Mouse (Mus musculus): ENCODE data around the gene Supt6. TPM values are rescaled to one million over a fixed set of nuclear protein-coding genes. Genes with fewer than 3 reads are reported as not detected.

The Supt6 gene
- total and polyA plus RNA-seq, 3 experiments, result 39.6 to 93.2 (median 59.8) TPM

GRCm38 (mm10) chr11:78177903-78178858 is 67.6 kb downstream of the Supt6 start (continued):
- TF ChIP-seq NRF1 (IDR thresholded peaks at IDR 0.05; ENCODE audit: insufficient read depth, low read depth, low read length, poor library complexity, severe bottlenecking) (0 out of 2 replicates have a peak, but pooled peaks have one; percentile 22), NELFE (IDR thresholded peaks at IDR 0.05; ENCODE audit: low read depth, low read length) (peak; percentile 81), MAFK (IDR thresholded peaks at IDR 0.05; ENCODE audit: borderline replicate concordance, low read depth, low read length) (no peak), ZKSCAN1 (IDR thresholded peaks at IDR 0.05; ENCODE audit: low read depth, low read length) (no peak), USF2 (IDR thresholded peaks at IDR 0.05; ENCODE audit: borderline replicate concordance in 1 of 2, insufficient read depth in 1 of 2, low read depth in 1 of 2, low read length in 2 of 2) (no peak), SIN3A (IDR thresholded peaks at IDR 0.05; ENCODE audit: low read length) (peak; percentile 89), MYC (IDR thresholded peaks at IDR 0.05; ENCODE audit: low read depth, low read length) (peak; percentile 26; the same call in 1 of the 2 replicates), CTCF (IDR thresholded peaks at IDR 0.05 in 2 of 3, conservative IDR thresholded peaks at IDR 0.05 in 1 of 3; ENCODE audit: control insufficient read depth in 1 of 3, insufficient read depth in 1 of 3, low read depth in 2 of 3, low read length in 3 of 3, poor library complexity in 1 of 3, severe bottlenecking in 1 of 3) (peak; percentile 94 to 99 (median 99))

GRCm38 (mm10) chr11:78177437-78177836 is 68.3 kb downstream of the Supt6 start:
- Histone ChIP-seq H3K9me3 (replicated peaks; ENCODE audit: insufficient read depth, low read length) (no peaks in the 10 kb centered on the region), H3K4me1 (ENCODE audit: control insufficient read depth in 1 of 2, insufficient read depth in 2 of 2, low read length in 2 of 2) (peaks cover 4 to 19% of the 10 kb centered on the region in 2 experiments; a peak in 2 of 4 replicates), H3K27ac (ENCODE audit: control insufficient read depth, low read depth, low read length) (peak overlapping the region; percentile 83), H3K36me3 (ENCODE audit: control insufficient read depth in 1 of 2, insufficient read depth in 2 of 2, low read length in 2 of 2) (peaks cover 10 to 32% of the 10 kb centered on the region in 2 experiments), H3K4me3 (ENCODE audit: control insufficient read depth in 1 of 2, insufficient read depth in 1 of 2, low read depth in 2 of 2, low read length in 2 of 2) (peak overlapping the region; percentile 60 to 67), H3K79me2 (ENCODE audit: control insufficient read depth, insufficient read depth, low read length, poor library complexity) (peaks cover 22% of the 10 kb centered on the region), H3K27me3 (ENCODE audit: control insufficient read depth in 1 of 2, insufficient read depth in 2 of 2, low read length in 2 of 2) (no peaks in the 10 kb centered on the region), H3K9ac (ENCODE audit: control insufficient read depth, low read depth, low read length, poor library complexity, severe bottlenecking) (peak overlapping the region; percentile 92)
- TF ChIP-seq GABPA (IDR thresholded peaks at IDR 0.05; ENCODE audit: low read depth, low read length), result no peak
- TF ChIP-seq MXI1 (IDR thresholded peaks at IDR 0.05; ENCODE audit: low read depth, low read length), result peak; percentile 35; the same call in 1 of the 2 replicates
- 0 out of 2 replicates have a peak, but pooled peaks have one; percentile 13 for TF ChIP-seq ZNF384 (IDR thresholded peaks at IDR 0.05; ENCODE audit: low read depth, low read length)
- peak; percentile 68; the same call in 1 of the 2 replicates for TF ChIP-seq MAX (IDR thresholded peaks at IDR 0.05; ENCODE audit: low read length)
- TF ChIP-seq MEF2A (IDR thresholded peaks at IDR 0.05; ENCODE audit: extremely low read depth, insufficient replicate concordance, low read depth, low read length, poor library complexity, severe bottlenecking), result no peak
- DNase-seq (ENCODE audit: low read depth, low spot score), result peak; percentile 82

- Histone ChIP-seq H3K27ac (ENCODE audit: control insufficient read depth, low read depth, low read length) (peak overlapping the region; percentile 83), H3K4me3 (ENCODE audit: control insufficient read depth in 1 of 2, insufficient read depth in 1 of 2, low read depth in 2 of 2, low read length in 2 of 2) (peak overlapping the region; percentile 60 to 67), H3K4me1 (ENCODE audit: control insufficient read depth in 1 of 2, insufficient read depth in 2 of 2, low read length in 2 of 2) (peaks cover 4 to 19% of the 10 kb centered on the region in 2 experiments; a peak in 2 of 4 replicates), H3K9me3 (replicated peaks; ENCODE audit: insufficient read depth, low read length) (no peaks in the 10 kb centered on the region), H3K27me3 (ENCODE audit: control insufficient read depth in 1 of 2, insufficient read depth in 2 of 2, low read length in 2 of 2) (no peaks in the 10 kb centered on the region), H3K9ac (ENCODE audit: control insufficient read depth, low read depth, low read length, poor library complexity, severe bottlenecking) (peak overlapping the region; percentile 92), H3K79me2 (ENCODE audit: control insufficient read depth, insufficient read depth, low read length, poor library complexity) (peaks cover 16% of the 10 kb centered on the region), H3K36me3 (ENCODE audit: control insufficient read depth in 1 of 2, insufficient read depth in 2 of 2, low read length in 2 of 2) (peaks cover 5 to 29% of the 10 kb centered on the region in 2 experiments)
- no peak for TF ChIP-seq POLR2AphosphoS5 (IDR thresholded peaks at IDR 0.05; ENCODE audit: borderline replicate concordance, low read depth, low read length)
- 0 out of 2 replicates have a peak, but pooled peaks have one; percentile 1 for TF ChIP-seq SMC3 (IDR thresholded peaks at IDR 0.05; ENCODE audit: low read depth, low read length)
- TF ChIP-seq MYB (IDR thresholded peaks at IDR 0.05; ENCODE audit: low read depth, low read length), result no peak
- TF ChIP-seq SIN3A (IDR thresholded peaks at IDR 0.05; ENCODE audit: low read length), result peak; percentile 54
- no peak for TF ChIP-seq POLR2A (IDR thresholded peaks at IDR 0.05; ENCODE audit: control insufficient read depth in 1 of 2, insufficient read depth in 1 of 2, low read depth in 1 of 2, low read length in 2 of 2, poor library complexity in 1 of 2)
- TF ChIP-seq UBTF (IDR thresholded peaks at IDR 0.05; ENCODE audit: borderline replicate concordance, insufficient read depth, low read depth, low read length), result no peak
- 0 out of 2 replicates have a peak, but pooled peaks have one; percentile 3 for TF ChIP-seq TCF12 (IDR thresholded peaks at IDR 0.05; ENCODE audit: low read depth, low read length)
- DNase-seq (ENCODE audit: low read depth, low spot score), result peak; percentile 76
These were observed 68.9 kb downstream of the Supt6 start for GRCm38 (mm10) chr11:78176905-78177331.
